In genomic region chr1:182310316-182310715, GRCm38 (mm10) we compare ENCODE assay signal across 16 mouse cellular contexts.
"Had no signal": no experiment of that assay in that cellular context is flagged by ENCODE, and none has a peak within 500 bp of the region (broad histone marks: within the 10 kb centered on the region; RNA-seq: fewer than 3 reads in every experiment).

No protein-coding gene starts in this region.

- DNase-seq: retina, postnatal 1 day; right cerebral cortex, adult 18-20 months; right cerebral cortex, postnatal 14 days; right cerebral cortex, postnatal 25 days; right cerebral cortex, postnatal 4 days; spleen, adult 18-20 months; thymus, adult 18-20 months; thymus, adult 2 months; thymus, postnatal 14 days; thymus, postnatal 25 days; thymus, postnatal 36 days; thymus, postnatal 4 days had no signal

- H3K9me3 ChIP-seq: neural tube, embryonic 15.5 days; stomach, embryonic 15.5 days had no signal

- H3K27me3 ChIP-seq: neural tube, embryonic 13.5 days; neural tube, embryonic 15.5 days; stomach, embryonic 15.5 days had no signal

- H3K4me3 ChIP-seq: neural tube, embryonic 13.5 days; neural tube, embryonic 15.5 days; stomach, embryonic 15.5 days had no signal

- H3K4me1 ChIP-seq: neural tube, embryonic 13.5 days; neural tube, embryonic 15.5 days; stomach, embryonic 15.5 days had no signal

- H3K4me2 ChIP-seq: neural tube, embryonic 13.5 days; neural tube, embryonic 15.5 days; stomach, embryonic 15.5 days had no signal

- H3K9ac ChIP-seq: neural tube, embryonic 13.5 days; neural tube, embryonic 15.5 days; stomach, embryonic 15.5 days had no signal

- H3K27ac ChIP-seq: neural tube, embryonic 13.5 days; neural tube, embryonic 15.5 days; stomach, embryonic 15.5 days; stomach, postnatal 0 days had no signal
